Mouse (Mus musculus): Measurements from ENCODE around the gene Pnrc1. TPM values are rescaled to one million over a fixed set of nuclear protein-coding genes. Genes with fewer than 3 reads are reported as not detected.

Gene Pnrc1
- polyA plus RNA-seq, 1 experiment from 2014 or later: 88.4 TPM

GRCm38 (mm10) chr4:33292409-33293370 is 2.7 kb upstream of the Pnrc1 start:
- H3K9me3 ChIP-seq: no peaks in the 10 kb centered on the region
- H3K4me3 ChIP-seq: no peak overlapping the region
- peaks cover 7% of the 10 kb centered on the region; the same call in 1 of the 2 replicates for H3K4me1 ChIP-seq
- H3K27ac ChIP-seq (replicated peaks): no peak overlapping the region
- H3K27me3 ChIP-seq (replicated peaks; ENCODE audit: low read depth, poor library complexity, severe bottlenecking): peaks cover 8% of the 10 kb centered on the region; the same call in 1 of the 2 replicates
- WGBS: 28% methylated on average over 16 of the region's 16 CpGs
- DNase-seq (ENCODE audit: low spot score): peak; percentile 77
- no peaks in the 10 kb centered on the region for H3K36me3 ChIP-seq (replicated peaks)

DNA sequence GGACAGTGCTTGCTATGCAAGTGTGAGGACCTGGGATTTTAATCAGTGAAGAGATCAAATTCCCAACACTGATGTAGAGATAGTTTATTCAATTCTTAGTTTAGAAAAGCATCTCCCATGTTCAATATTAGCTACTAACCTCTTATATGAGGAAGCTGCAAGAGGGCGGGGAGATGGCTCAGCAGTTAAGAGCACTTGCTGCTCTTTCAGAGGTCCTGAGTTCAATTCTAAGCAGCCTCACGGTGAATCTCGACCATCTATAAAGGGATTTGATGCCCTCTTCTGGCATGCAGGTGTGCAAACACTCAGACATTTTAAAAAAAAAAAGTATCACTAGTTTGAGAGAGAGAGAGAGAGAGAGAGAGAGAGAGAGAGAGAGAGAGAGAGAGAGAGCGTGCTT is 915 bp upstream of the Pnrc1 start:
- no peak overlapping the region for H3K4me3 ChIP-seq
- WGBS: 66% methylated on average over 4 of the region's 4 CpGs

GRCm38 (mm10) chr4:33289106-33289650 is 785 bp downstream of the Pnrc1 start:
- no peaks in the 10 kb centered on the region for H3K9me3 ChIP-seq
- no peaks in the 10 kb centered on the region for H3K36me3 ChIP-seq (replicated peaks)
- H3K4me3 ChIP-seq: no peak overlapping the region
- H3K27ac ChIP-seq (replicated peaks): no peak overlapping the region
- DNase-seq (ENCODE audit: low spot score): no peak
- peaks cover 8% of the 10 kb centered on the region; the same call in 1 of the 2 replicates for H3K27me3 ChIP-seq (replicated peaks; ENCODE audit: low read depth, poor library complexity, severe bottlenecking)
- peaks cover 7% of the 10 kb centered on the region; the same call in 1 of the 2 replicates for H3K4me1 ChIP-seq
- WGBS: 90% methylated on average over 12 of the region's 12 CpGs

More for the DNA sequence above, 915 bp upstream of the Pnrc1 start:
- H3K36me3 ChIP-seq (replicated peaks): no peaks in the 10 kb centered on the region
- H3K27ac ChIP-seq (replicated peaks): no peak overlapping the region
- H3K9me3 ChIP-seq: no peaks in the 10 kb centered on the region
- H3K4me1 ChIP-seq: peaks cover 7% of the 10 kb centered on the region; the same call in 1 of the 2 replicates
- DNase-seq (ENCODE audit: low spot score): no peak
- H3K27me3 ChIP-seq (replicated peaks; ENCODE audit: low read depth, poor library complexity, severe bottlenecking): peaks cover 8% of the 10 kb centered on the region; the same call in 1 of the 2 replicates

DNA sequence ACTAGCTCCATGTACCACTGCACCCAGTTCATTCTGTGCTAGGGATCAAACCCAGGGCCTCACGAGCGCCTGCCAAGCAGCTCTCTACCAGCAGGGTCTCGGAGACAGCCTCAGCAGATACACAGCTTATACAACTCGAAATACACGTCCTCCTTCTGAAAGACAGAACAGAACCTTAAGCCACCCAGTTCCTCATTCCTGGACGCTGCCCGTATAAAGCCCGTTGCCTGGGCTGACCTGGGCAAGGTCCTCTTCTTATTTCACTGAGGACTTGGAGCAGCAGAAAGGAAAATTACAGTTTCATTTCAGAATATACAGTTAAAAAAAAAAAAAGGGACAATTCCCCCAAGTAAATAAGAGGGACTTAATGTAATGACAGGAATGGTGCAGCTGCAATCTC is 4.5 kb downstream of the Pnrc1 start:
- 87% methylated on average over 8 of the region's 8 CpGs for WGBS
- Histone ChIP-seq H3K27ac (replicated peaks) (no peak overlapping the region), H3K4me3 (no peak overlapping the region), H3K27me3 (replicated peaks; ENCODE audit: low read depth, poor library complexity, severe bottlenecking) (no peaks in the 10 kb centered on the region), H3K4me1 (peaks cover 6% of the 10 kb centered on the region; the same call in 1 of the 2 replicates), H3K9me3 (no peaks in the 10 kb centered on the region), H3K36me3 (replicated peaks) (no peaks in the 10 kb centered on the region)
- DNase-seq (ENCODE audit: low spot score): no peak

DNA sequence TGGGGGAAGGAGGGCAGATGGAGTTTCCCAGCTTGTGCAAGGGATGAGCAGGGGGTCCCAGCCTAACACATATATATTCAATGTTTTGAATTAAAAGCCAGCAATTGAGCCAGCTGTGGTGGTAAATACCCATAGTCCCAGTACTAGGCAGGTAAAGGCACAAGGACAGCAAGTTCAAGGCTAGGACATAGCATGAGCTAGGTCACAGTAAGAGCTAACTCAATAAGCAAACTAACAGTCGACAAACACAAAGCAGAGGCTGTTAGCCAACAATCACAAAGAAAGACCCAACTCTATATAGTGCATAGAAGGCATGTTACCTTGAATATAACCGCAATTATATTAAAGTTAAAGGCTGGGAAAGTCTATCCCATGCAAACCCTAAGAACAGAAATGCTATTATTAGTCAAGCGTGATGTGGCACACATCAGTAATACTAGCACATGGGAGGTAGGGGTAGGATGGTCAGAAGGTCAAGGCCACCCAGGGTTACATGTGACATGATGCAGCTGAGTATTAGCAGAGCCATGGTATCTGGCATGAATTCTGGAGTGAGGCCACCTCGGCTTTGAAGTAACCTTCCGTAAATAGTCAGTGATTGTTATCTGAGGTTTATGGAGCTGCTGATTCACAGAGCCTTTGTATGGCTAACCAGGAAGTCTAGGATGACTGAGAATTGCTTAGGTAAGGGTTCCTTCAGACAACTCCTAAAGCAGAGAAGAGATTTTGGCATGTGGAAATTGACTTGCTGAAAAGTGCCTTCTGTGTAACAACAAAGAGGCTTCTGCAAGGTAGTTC is 5.7 kb downstream of the Pnrc1 start:
- H3K9me3 ChIP-seq: no peaks in the 10 kb centered on the region
- 84% methylated on average over 5 of the region's 5 CpGs for WGBS

GRCm38 (mm10) chr4:33281891-33282685 is 7.9 kb downstream of the Pnrc1 start:
- Histone ChIP-seq H3K36me3 (replicated peaks) (no peaks in the 10 kb centered on the region), H3K4me1 (peaks cover 3% of the 10 kb centered on the region; the same call in 1 of the 2 replicates), H3K27ac (replicated peaks) (no peak overlapping the region), H3K27me3 (replicated peaks; ENCODE audit: low read depth, poor library complexity, severe bottlenecking) (no peaks in the 10 kb centered on the region), H3K9me3 (no peaks in the 10 kb centered on the region), H3K4me3 (no peak overlapping the region)
- no peak for DNase-seq (ENCODE audit: low spot score)
- WGBS: 79% methylated on average over 3 of the region's 3 CpGs

More for the DNA sequence above, 5.7 kb downstream of the Pnrc1 start:
- H3K4me1 ChIP-seq: peaks cover 3% of the 10 kb centered on the region; the same call in 1 of the 2 replicates
- no peaks in the 10 kb centered on the region for H3K36me3 ChIP-seq (replicated peaks)
- H3K27ac ChIP-seq (replicated peaks): no peak overlapping the region
- H3K27me3 ChIP-seq (replicated peaks; ENCODE audit: low read depth, poor library complexity, severe bottlenecking): no peaks in the 10 kb centered on the region
- DNase-seq (ENCODE audit: low spot score): no peak
- H3K4me3 ChIP-seq: no peak overlapping the region

DNA sequence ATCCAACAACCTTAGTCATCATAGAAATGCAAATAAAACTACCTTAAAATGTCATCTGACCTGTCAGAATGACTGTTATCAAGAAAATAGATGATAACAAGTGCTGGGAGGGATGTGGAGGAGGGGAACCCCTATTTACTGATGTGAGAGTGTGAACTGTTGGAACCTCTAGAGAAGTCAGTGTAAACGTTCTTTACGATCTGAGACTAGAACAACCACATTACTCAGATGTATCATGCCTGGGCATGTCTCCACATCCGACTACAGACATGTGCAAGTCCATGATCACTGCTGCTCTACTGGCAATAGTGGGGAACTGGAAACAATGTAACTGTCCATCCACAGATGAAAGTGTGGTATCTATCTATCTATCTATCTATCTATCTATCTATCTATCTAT is 16.5 kb downstream of the Pnrc1 start:
- Histone ChIP-seq H3K27ac (replicated peaks) (no peak overlapping the region), H3K4me1 (no peaks in the 10 kb centered on the region)
- 75% methylated on average over 3 of the region's 3 CpGs for WGBS

DNA sequence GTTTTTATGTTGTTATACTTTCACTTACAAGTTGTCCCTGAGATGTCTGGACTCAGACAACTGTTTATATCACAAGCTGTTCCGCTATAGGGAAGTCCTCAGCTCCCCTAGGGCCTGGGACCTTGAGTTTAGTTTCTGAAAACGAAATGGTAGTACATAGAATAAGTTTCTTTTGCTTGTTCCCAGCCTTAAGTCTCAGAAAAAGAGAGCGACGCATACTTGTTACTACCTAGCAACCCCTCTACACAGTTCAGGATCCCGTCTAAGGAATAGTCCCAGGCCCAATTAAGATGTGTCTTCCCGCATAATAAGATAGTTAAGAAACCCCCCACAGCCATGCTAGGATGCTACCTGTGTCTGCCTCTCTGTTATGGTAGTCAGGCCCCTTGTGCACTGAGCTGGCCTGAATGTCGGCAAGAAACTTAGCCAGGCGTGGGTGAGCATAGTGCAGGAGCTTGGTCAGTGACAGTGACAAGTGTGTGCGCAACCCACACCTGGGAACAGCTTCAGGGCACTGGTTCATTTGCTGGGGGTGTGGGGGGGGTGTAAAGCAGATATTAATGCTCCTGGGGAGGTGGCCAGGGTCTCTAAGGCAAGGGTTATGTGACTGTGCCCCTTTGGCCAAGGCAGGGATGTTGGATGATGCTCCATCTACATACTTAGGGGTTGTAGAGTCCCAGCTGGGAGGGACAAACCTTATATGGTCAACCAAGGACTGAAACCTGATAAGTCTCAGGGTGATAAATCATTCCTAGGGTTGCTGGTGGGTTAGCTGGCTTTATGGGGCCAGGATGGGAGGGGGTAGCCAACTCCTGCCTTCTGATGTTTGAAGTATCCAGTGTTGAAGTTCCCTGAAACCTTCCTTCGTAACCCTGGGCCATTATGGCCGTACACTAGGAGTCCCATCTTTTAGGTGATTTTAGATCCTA is 19.3 kb downstream of the Pnrc1 start:
- H3K9me3 ChIP-seq: no peaks in the 10 kb centered on the region
- no peak for DNase-seq (ENCODE audit: low spot score)
- no peaks in the 10 kb centered on the region for H3K27me3 ChIP-seq (replicated peaks; ENCODE audit: low read depth, poor library complexity, severe bottlenecking)
- no peak overlapping the region for H3K27ac ChIP-seq (replicated peaks)
- H3K4me3 ChIP-seq: no peak overlapping the region
- no peaks in the 10 kb centered on the region for H3K4me1 ChIP-seq
- H3K36me3 ChIP-seq (replicated peaks): no peaks in the 10 kb centered on the region
- WGBS: 83% methylated on average over 11 of the region's 11 CpGs

More for the DNA sequence above, 16.5 kb downstream of the Pnrc1 start:
- DNase-seq (ENCODE audit: low spot score): no peak
- H3K27me3 ChIP-seq (replicated peaks; ENCODE audit: low read depth, poor library complexity, severe bottlenecking): no peaks in the 10 kb centered on the region
- no peaks in the 10 kb centered on the region for H3K36me3 ChIP-seq (replicated peaks)
- H3K4me3 ChIP-seq: no peak overlapping the region
- H3K9me3 ChIP-seq: no peaks in the 10 kb centered on the region

GRCm38 (mm10) chr4:33264979-33265726 is 24.8 kb downstream of the Pnrc1 start:
- Histone ChIP-seq H3K27me3 (replicated peaks; ENCODE audit: low read depth, poor library complexity, severe bottlenecking) (no peaks in the 10 kb centered on the region), H3K4me3 (no peak overlapping the region), H3K36me3 (replicated peaks) (no peaks in the 10 kb centered on the region), H3K4me1 (peaks cover 3% of the 10 kb centered on the region), H3K9me3 (no peaks in the 10 kb centered on the region), H3K27ac (replicated peaks) (no peak overlapping the region)
- no peak for DNase-seq (ENCODE audit: low spot score)
- WGBS: 86% methylated on average over 11 of the region's 11 CpGs

DNA sequence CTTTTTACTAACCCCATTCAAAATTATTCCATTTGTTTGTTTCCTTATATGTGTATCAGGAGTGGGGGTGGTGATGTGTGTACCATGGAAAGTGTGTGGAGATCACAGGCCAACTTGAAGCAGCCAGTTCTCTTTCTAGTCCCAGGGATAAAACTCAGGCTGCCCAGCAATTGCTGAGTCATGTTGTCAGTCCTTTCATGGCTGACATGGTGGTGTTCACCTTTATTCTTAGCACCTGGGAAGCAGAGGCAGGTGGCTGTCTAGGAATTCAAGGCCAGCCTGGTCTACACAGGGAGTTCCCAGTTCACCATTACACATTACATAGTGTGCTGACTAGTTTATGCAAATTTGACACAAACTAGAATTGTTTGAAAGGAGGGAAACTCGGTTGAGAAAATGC is 27.1 kb downstream of the Pnrc1 start:
- H3K4me1 ChIP-seq: peaks cover 3% of the 10 kb centered on the region
- no peak overlapping the region for H3K4me3 ChIP-seq
- H3K27me3 ChIP-seq (replicated peaks; ENCODE audit: low read depth, poor library complexity, severe bottlenecking): no peaks in the 10 kb centered on the region
- H3K9me3 ChIP-seq: no peaks in the 10 kb centered on the region
- no peak for DNase-seq (ENCODE audit: low spot score)
- 89% methylated on average over 1 of the region's 1 CpGs for WGBS
- no peak overlapping the region for H3K27ac ChIP-seq (replicated peaks)
- no peaks in the 10 kb centered on the region for H3K36me3 ChIP-seq (replicated peaks)

Data from embryonic facial prominence, embryonic 10.5 days (tissue).